8 mouse cellular contexts compared by ENCODE assay signal in genomic region chr2:72978901-72979658, GRCm38 (mm10). TPM values are rescaled to one million over a fixed set of nuclear protein-coding genes. Genes with fewer than 3 reads are reported as not detected.
DNase-seq lines count a peak whose midpoint lies in the region; ATAC-seq and TF ChIP-seq lines count a peak whose summit lies in the region.

No protein-coding gene starts in this region.

- H3K27ac ChIP-seq in cerebellum, adult 2 months (ENCODE audit: insufficient read depth, low read length) = peak overlapping the region; percentile 100
- peak overlapping the region; percentile 100 for H3K27ac ChIP-seq in lung, embryonic 16.5 days (ENCODE audit: low read length)

- no peaks in the 10 kb centered on the region for H3K27me3 ChIP-seq in cerebellum, adult 2 months (ENCODE audit: control insufficient read depth, insufficient read depth, low read length)
- H3K27me3 ChIP-seq in lung, embryonic 16.5 days (ENCODE audit: control insufficient read depth, insufficient read depth, low read depth, low read length) = no peaks in the 10 kb centered on the region

- peak; percentile 59 for ATAC-seq in hematopoietic stem cell, adult 5-6 weeks (replicated peaks in 1 of 2; ENCODE audit: insufficient read depth in 1 of 2, low FRiP score in 2 of 2, low TSS enrichment in 1 of 2, low read depth in 1 of 2, poor library complexity in 2 of 2, severe bottlenecking in 2 of 2)
- peak; percentile 86 for ATAC-seq in lung, embryonic 16.5 days (ENCODE audit: low read depth)

- TF ChIP-seq CTCF in cerebellum, adult 2 months (IDR thresholded peaks at IDR 0.05; ENCODE audit: borderline replicate concordance, insufficient read depth, low read depth, low read length) = no peak

- H3K9ac ChIP-seq in lung, embryonic 16.5 days (ENCODE audit: low read length) = peak overlapping the region; percentile 100

- peak; percentile 60 for DNase-seq in MEL-GATA-1-ER (ENCODE audit: extremely low read depth, low read depth)
- DNase-seq in cerebellum, adult 2 months = peak; percentile 91 to 92
- peak; percentile 78 for DNase-seq in forelimb bud, embryonic 11.5 days (ENCODE audit: low read depth, low spot score)
- peak; percentile 88 for DNase-seq in layer of hippocampus, adult 9-11 months
- DNase-seq in ovary, postnatal 10 days (ENCODE audit: low spot score) = peak; percentile 68
- peak; percentile 87 for DNase-seq in thymus, postnatal 0 days (ENCODE audit: low spot score)

- TF ChIP-seq POLR2A in cerebellum, adult 2 months (IDR thresholded peaks at IDR 0.05; ENCODE audit: borderline replicate concordance, insufficient read depth, low read length) = peak; percentile 51; the same call in 1 of the 2 replicates

- WGBS in cerebellum, adult 2 months = 1% methylated on average over 85 of the region's 107 CpGs
- WGBS in lung, embryonic 16.5 days = under 1% methylated on average over 44 of the region's 107 CpGs

- H3K4me3 ChIP-seq in cerebellum, adult 2 months (replicated peaks; ENCODE audit: insufficient read depth, low read depth, low read length) = peak overlapping the region; percentile 87
- H3K4me3 ChIP-seq in lung, embryonic 16.5 days (ENCODE audit: low read length) = peak overlapping the region; percentile 99

- H3K4me1 ChIP-seq in cerebellum, adult 2 months (ENCODE audit: control insufficient read depth, insufficient read depth, low read length) = peaks cover 2% of the 10 kb centered on the region; the same call in 1 of the 2 replicates
- H3K4me1 ChIP-seq in lung, embryonic 16.5 days (replicated peaks; ENCODE audit: control insufficient read depth, insufficient read depth, low read length) = peaks cover 15% of the 10 kb centered on the region

- H3K4me2 ChIP-seq in lung, embryonic 16.5 days (ENCODE audit: low read depth, low read length) = peak overlapping the region; percentile 62

- H3K9me3 ChIP-seq in lung, embryonic 16.5 days (ENCODE audit: control insufficient read depth, low read length) = no peaks in the 10 kb centered on the region

- no peaks in the 10 kb centered on the region for H3K36me3 ChIP-seq in lung, embryonic 16.5 days (ENCODE audit: control insufficient read depth, insufficient read depth, low read length)

RNA-seq across cellular contexts. Expression of gene Sp3, which starts 1.2 kb away (rescaled TPM):
- polyA plus RNA-seq in cerebellum, adult 2 months (2012; rRNA removed) = 25.9 and 30.6 TPM in 2 replicates
- total RNA-seq in hematopoietic stem cell, adult 5-6 weeks (2017) = 160 and 167 TPM in 2 replicates
- 59.4 TPM in 2 replicates for polyA plus RNA-seq in lung, embryonic 16.5 days (2015; fragmentation: Nextera tagmentation; extraction: Ambion mirVana)
- polyA plus RNA-seq in thymus, postnatal 0 days (2015; fragmentation: Nextera tagmentation; extraction: Ambion mirVana) = 64.6 and 73.9 TPM in 2 replicates

RNA-seq across cellular contexts. Expression of gene Gm11084, which starts 7.4 kb away (rescaled TPM):
- polyA plus RNA-seq in cerebellum, adult 2 months (2012; rRNA removed) = not detected in 2 replicates
- not detected in 2 replicates for total RNA-seq in hematopoietic stem cell, adult 5-6 weeks (2017)
- not detected in 2 replicates for polyA plus RNA-seq in lung, embryonic 16.5 days (2015; fragmentation: Nextera tagmentation; extraction: Ambion mirVana)
- polyA plus RNA-seq in thymus, postnatal 0 days (2015; fragmentation: Nextera tagmentation; extraction: Ambion mirVana) = not detected in 2 replicates

Comparison
In these comparisons a context has a peak if more than half of its experiments do, and no peak if none do; other contexts are left out.
1. Peak in every context shown above with its lines: DNase-seq, ATAC-seq, H3K4me3 ChIP-seq and H3K27ac ChIP-seq.